Mouse (Mus musculus): ENCODE measurements around the gene Zdhhc1. TPM values are rescaled to one million over a fixed set of nuclear protein-coding genes. Genes with fewer than 3 reads are reported as not detected.
A peak's percentile ranks its signal among the peaks of the same experiment; 100 is the strongest.

Gene Zdhhc1
- not detected in 2 replicates for total RNA-seq (2015; ENCODE audit: low replicate concordance)
- total RNA-seq (2017; ENCODE audit: low replicate concordance), result 0.17 and 0.42 TPM in 2 replicates

DNA sequence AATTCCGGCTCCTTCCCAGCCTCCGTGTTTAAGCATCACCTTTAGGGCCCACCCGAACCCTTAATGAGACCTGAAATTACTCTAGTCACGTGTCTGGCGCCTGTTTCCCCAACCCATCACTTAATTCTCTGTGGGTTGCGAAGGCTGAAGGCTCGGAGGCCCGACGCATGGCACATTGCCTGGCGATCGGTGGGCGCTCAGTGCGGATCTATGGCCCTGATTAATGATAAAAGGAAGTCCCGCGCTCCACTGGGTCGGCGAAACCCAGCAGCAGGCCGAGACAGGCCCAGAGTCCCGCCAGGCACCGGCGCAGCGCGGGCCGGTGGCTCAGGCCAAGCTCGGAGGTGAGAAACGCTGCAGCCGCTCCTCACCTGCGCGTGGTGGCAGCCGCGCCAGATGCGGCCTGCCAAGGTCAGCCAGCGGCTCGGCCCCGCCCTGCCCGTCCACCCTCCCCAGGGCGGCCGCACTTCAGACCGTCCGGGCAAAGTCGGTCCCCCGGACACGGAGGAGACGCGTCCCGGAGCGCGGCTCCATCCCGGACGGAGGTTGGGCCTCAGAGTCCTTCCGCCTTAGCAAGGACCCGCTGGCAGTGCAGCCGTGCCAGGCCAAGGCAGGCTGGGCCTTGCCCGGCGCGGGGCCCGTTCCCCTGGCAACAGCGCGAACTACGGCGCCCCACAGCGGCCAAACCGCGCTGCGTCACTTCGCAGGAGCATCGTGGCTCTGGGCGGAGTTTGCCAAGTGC, at the start of gene Zdhhc1:
Gene Zdhhc1, minus strand, starts transcription at position 464 of the 742 bp plus-strand sequence.
- peak; percentile 85 for ATAC-seq (replicated peaks; ENCODE audit: low FRiP score, poor library complexity, severe bottlenecking)

DNA sequence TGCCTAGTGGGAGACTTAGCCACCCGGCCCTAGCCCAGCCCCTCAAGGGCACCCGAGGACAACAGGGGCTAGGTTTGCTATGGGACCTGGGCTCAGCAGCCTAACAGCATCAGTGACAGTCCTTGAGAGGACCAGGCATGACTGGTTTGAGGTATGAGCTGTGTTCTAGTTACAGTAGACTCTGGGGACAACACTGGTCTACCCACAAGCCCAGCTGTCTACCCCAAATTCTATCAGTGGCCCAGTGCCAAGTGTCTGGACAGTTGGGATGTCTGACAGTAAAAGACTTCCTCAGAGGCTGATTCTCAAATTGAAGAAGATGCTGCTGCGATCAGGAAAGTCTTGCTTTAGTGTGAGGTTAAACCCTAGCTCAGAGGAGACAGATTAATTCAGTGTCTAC, 48.5 kb upstream of the Zdhhc1 start:
- ATAC-seq (replicated peaks; ENCODE audit: low FRiP score, poor library complexity, severe bottlenecking), result no peak

DNA sequence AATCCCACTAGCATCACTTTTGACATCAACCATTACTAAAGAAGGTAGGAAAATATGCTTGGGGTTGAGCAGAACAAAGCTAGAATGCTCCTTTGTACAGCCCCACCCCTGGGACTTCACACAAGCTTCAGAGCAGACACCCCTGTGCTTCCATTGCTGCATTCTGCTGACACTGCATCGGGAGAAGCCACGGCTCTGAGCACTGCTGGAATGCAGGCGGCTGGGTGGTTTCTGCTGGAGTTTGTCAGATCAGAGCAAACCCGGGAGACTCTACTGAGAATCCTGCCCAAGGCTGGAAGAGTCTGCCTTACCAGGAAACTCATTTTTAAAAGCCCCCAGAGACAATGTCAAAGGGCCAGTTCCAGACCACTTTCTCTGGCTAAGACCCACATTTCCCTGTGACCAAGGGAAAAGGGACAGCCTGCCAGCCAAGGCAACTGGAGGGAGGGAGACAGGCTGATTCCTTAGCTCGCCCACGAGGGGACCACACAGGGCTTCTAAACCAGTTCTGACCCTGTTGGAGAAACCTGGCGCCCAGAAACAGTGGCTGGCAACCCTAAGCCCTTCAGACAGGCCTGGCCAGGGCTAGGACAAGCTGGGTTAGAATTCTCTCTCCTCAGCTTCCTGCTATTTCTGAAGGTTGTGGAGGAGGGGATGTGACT, 48.0 kb upstream of the Zdhhc1 start:
- no peak for ATAC-seq (replicated peaks; ENCODE audit: low FRiP score, poor library complexity, severe bottlenecking)

GRCm38 (mm10) chr8:105543703-105544102, 47.0 kb upstream of the Zdhhc1 start:
- ATAC-seq (replicated peaks; ENCODE audit: low FRiP score, poor library complexity, severe bottlenecking), result 0 out of 2 replicates have a peak, but pooled peaks have one; percentile 2

- ATAC-seq (replicated peaks; ENCODE audit: low FRiP score, poor library complexity, severe bottlenecking), result no peak
Observed at GRCm38 (mm10) chr8:105542808-105543207, 46.1 kb upstream of the Zdhhc1 start.

- peak; percentile 67 for ATAC-seq (replicated peaks; ENCODE audit: low FRiP score, poor library complexity, severe bottlenecking)
Observed at GRCm38 (mm10) chr8:105542032-105542656, 45.4 kb upstream of the Zdhhc1 start.

GRCm38 (mm10) chr8:105538940-105539339, 42.2 kb upstream of the Zdhhc1 start:
- no peak for ATAC-seq (replicated peaks; ENCODE audit: low FRiP score, poor library complexity, severe bottlenecking)

DNA sequence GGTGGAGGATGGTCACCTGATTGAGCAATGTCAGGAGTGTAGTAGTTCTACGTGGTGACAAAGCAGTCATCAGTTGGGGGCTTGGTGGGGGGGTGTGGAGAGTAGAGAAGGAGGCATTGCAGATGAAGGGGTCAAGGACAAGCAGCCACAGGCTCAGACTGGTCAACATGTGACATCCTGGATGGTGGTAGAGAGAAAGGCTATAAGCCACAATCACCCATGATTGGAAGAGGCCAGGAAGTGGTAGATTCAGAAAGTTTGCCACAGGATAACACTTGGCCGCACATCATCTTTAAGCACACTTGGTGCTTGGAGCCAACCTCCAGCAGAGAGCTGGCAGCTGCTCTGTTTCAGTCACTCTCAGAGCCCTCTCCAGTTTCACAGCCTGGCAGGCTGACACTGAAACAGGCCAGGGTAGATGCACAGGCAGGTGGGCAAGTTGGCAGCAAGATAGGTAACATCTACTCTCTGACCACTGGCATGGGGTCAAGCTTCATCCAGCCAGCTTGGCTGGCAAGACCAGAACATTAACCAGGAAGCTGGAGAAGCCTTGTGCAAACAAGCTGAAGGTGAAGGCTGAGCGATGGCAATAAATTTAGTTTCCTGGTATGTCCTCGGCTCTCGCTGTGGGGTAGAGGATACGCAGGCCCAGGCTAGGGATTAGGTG, 40.4 kb upstream of the Zdhhc1 start:
- no peak for ATAC-seq (replicated peaks; ENCODE audit: low FRiP score, poor library complexity, severe bottlenecking)

- no peak for ATAC-seq (replicated peaks; ENCODE audit: low FRiP score, poor library complexity, severe bottlenecking)
Observed at GRCm38 (mm10) chr8:105536546-105536945, 39.8 kb upstream of the Zdhhc1 start.

GRCm38 (mm10) chr8:105533892-105534329, 37.2 kb upstream of the Zdhhc1 start:
- ATAC-seq (replicated peaks; ENCODE audit: low FRiP score, poor library complexity, severe bottlenecking), result peak; percentile 83

- ATAC-seq (replicated peaks; ENCODE audit: low FRiP score, poor library complexity, severe bottlenecking), result peak; percentile 26
Observed at GRCm38 (mm10) chr8:105533439-105533838, 36.7 kb upstream of the Zdhhc1 start.

DNA sequence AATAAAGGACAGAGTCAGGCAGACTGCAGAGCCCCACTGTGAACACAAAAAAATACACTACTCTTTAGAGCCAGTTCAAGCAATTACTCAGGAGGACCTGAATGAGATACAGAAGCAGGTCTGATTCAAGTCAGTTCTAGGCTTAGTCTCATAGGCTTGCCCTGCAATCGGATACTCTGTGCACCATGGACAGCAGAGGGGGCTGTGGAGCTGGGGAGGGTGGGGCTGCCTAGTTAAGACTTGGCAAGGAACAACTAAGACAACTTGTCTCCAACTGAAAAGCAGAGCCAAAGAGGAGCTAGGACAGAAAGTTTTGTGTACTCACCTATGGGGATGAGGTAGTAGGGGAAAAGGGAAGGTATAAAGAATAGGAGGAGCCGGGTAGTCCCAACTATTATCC, 35.1 kb upstream of the Zdhhc1 start:
- ATAC-seq (replicated peaks; ENCODE audit: low FRiP score, poor library complexity, severe bottlenecking), result peak; percentile 75

- no peak for ATAC-seq (replicated peaks; ENCODE audit: low FRiP score, poor library complexity, severe bottlenecking)
Observed at GRCm38 (mm10) chr8:105529271-105529670, 32.6 kb upstream of the Zdhhc1 start.

GRCm38 (mm10) chr8:105528206-105528605, 31.5 kb upstream of the Zdhhc1 start:
- ATAC-seq (replicated peaks; ENCODE audit: low FRiP score, poor library complexity, severe bottlenecking), result no peak

DNA sequence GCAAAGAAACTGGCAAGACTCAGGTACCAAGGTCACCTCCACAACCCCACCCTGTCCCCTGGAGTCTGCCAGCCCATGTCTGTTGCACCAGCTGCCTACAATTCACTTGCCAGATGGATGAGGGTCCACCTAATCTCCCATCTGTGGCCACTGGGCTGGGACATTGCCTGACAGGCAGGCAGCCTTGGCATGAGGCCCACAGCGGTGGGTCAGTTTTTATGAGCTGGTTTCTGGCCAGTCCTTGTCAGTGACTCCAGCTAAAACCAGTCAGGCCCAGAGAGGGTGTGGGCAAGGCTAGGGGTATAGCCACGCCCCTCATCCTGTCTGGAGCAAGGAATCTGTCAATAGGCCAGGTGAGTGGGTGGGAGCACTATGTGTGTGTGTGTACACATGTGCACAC, 30.4 kb upstream of the Zdhhc1 start:
- no peak for ATAC-seq (replicated peaks; ENCODE audit: low FRiP score, poor library complexity, severe bottlenecking)

DNA sequence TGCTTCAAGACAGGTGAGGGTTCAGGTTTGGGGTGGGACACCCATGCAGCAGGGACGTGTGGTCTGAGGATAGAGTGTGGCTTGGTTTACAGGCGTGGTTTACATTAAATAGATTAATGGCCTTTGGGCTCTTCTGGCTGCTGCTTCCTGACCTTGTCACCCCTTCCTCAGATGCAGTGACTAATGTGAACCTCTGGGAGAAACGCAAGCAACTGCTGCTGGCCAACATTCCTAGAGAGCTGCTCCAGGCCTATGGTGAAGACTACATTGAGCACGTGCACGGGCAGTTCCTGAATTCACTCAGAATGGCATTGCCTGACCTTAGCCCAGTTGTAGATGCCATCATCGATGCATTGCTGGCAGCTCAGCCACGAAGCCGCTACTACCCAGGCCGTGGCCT, 26.2 kb upstream of the Zdhhc1 start:
- ATAC-seq (replicated peaks; ENCODE audit: low FRiP score, poor library complexity, severe bottlenecking), result no peak

DNA sequence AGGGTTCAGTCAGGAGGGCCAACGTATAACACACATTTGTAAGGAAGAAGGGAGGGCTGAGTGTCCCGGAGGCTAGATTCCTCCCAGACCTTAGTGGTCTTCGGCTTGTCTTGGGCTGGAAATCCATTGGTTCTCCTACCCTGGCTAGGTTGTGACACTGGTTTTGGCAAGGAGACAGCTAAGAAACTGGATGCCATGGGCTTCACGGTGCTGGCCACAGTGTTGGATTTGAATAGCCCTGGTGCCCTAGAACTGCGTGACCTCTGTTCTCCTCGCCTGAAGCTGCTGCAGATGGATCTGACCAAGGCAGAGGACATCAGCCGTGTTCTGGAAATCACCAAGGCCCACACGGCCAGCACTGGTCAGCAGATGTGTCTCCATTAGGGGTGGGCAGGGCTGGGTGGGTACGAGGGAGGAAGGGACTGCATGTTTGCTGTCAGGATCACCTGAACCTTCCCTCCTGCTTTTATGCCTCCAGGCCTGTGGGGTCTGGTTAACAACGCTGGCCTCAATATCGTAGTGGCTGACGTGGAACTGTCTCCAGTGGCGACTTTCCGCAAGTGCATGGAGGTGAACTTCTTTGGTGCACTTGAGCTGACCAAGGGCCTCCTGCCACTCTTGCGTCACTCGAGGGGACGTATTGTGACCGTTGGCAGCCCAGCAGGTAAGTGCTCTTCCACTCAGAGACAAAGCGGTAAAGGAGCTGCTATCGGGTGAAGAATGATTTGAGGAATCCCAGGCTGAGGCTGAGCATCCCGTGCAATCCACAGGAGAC, 25.5 kb upstream of the Zdhhc1 start:
- ATAC-seq (replicated peaks; ENCODE audit: low FRiP score, poor library complexity, severe bottlenecking), result no peak

- ATAC-seq (replicated peaks; ENCODE audit: low FRiP score, poor library complexity, severe bottlenecking), result no peak
Observed at GRCm38 (mm10) chr8:105521061-105521460, 24.4 kb upstream of the Zdhhc1 start.

DNA sequence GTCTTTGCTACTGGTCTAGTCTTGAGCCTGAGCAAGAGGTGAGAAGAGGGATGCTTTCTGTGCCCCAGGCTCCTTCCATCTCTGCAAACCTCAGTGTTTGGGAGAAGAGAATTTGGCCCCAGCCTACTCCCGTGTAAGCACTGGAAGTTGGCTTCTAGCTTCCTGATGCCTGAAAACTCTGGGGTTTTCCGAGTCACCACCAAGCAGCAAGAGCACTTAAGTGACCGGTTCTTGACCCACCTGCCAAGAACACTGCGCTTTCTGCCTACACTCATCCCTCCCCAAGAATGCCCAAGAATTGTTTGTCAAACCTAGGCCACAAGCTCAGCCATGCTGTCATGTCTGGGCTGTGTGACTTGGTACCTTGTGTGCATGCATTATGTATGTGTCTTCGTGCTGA, 23.8 kb upstream of the Zdhhc1 start:
- no peak for ATAC-seq (replicated peaks; ENCODE audit: low FRiP score, poor library complexity, severe bottlenecking)

Data from erythroblast, adult 5-6 weeks (primary cell).